Mouse (Mus musculus): ENCODE results near the gene Usp15.
"Not testable (repeated sequence)": the region's sequence is repeated elsewhere in the genome, so short reads cannot be mapped to it uniquely, and the experiment has no call there.

Usp15 gene

DNA sequence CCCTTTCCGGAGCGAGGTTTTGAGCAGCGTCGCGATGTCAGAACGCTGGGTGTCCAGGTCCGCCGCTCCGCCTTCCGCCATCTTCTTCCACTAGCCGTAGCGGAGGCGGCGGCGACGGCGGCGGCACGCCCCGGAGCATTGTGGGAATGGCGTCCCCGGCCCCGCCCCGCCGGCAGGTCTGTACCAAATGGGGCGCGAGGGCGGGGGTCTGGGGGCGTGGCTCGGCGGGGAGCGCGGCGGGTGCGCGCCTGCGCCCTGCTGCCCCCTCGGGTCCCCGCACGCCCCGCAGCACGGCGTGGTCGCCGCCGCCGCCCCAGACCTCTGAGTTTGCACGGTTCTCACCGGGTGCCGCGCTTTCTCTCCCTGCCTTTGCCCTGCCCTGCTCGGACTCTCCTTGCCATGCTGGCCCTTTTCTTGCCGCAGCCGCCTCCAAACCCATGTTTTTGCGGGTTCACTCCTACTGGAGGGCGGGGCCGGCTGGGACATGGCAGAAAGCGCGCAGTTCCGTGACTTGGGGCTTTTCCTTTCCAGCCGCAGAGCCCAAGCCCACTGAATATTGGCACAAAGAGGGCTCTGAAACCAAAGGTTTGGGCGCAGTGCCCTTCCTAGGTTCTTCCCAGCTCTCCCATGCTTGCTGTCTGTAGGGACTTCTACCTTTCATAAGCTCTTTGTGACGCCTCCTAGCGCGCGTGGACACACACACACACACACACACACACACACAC, at the start of gene Usp15:
Gene Usp15, minus strand, starts transcription at position 161 of the 725 bp plus-strand sequence.
- DNase-seq (ENCODE audit: low read depth, low spot score), result peak; percentile 83

DNA sequence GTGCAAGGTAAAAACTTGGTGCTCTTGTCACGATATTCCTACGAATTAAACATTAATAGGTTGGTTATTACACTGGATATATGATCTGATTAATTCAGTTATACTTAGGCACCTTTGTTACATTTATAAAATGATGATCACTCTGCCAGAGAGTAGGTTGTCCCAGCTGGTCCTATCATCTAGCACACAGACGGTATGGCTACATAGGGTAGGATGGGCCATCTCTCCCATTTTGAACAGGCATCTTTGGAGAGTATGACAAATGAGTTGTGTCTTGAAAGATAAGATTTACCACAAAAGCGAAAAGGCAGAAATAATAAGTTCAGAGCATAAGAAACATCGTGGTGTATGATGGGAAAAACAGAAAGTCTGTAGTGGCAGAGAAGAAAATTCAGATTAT, 32.6 kb upstream of the Usp15 start:
- no peak for DNase-seq (ENCODE audit: low read depth, low spot score)

DNA sequence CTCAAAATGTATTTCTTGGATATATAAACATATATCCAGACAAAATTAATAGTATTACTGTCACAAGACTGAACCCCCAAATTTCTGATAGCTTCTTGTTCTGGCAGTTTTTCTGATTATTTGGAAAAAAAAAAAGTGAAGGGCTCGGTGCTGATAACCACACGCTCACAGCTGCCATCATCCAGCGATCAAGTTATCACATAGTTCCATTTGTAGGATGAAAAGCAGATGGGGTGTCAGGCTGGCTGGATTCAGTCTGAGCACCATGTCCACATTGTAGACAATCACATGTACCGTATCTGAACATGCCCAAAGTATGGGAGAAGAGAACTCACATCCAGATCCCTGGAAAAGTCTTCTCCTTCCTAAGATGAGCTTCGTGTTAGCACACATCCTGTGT, 26.0 kb upstream of the Usp15 start:
- DNase-seq (ENCODE audit: low read depth, low spot score), result no peak

DNA sequence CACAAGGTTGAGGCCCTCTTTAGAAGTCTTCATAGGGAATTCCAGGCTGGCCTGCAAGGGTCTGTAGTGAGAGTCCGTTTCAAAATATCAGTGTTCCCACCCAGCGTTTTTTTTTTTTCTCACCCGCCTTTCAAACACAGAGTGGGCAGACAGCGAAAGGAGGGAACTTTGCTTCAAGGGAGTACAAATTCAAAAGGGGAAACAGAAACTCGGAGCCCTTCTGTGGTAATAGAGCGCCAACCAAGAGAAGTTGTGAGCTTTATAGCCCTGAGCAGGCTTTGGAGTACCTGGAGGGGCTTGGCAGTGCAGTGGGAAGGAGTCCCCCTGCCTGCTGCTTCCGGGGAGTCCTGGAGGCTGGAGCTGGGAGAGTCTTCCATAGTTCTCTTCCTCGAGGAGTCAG, 12.7 kb upstream of the Usp15 start:
- DNase-seq (ENCODE audit: low read depth, low spot score), result no peak

DNA sequence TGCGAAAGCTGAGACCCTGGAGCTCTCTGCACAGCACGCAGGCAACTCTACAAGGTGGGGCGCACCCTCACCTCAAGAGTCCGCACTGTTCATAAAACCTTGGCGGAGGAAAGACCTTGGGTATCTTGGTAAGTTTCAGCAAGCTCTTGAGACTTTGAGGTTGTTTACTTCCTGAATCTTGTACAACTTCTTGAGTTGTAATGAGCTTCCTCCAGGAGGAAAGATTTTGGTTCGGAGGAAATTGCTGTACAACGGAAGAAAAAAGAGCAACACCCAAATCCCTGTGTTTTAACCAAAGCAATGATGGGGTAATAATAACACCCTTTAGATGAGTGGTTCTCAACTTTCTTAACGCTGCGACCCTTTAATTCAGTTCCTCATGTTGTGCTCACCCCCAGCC, 11.5 kb upstream of the Usp15 start:
- no peak for DNase-seq (ENCODE audit: low read depth, low spot score)

DNA sequence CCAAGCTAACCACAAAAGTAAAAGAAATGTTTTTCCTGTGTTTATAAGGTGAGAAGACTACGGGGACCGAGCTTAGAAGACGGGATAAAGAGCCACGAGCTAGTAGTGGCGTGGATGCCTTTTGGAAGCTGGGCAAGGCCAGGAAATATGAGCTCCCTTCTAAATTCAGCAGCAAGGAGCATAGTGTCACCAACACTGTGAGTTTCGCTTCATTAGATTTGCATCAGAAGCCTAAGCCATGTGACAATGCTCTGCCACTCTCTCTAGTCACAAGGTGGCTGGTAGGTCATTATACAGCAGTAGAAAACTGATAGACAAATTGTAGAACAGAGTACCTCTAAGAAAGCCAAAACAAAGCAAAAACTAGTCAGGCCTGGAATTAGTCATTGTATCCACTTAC, 9.3 kb upstream of the Usp15 start:
- no peak for DNase-seq (ENCODE audit: low read depth, low spot score)

DNA sequence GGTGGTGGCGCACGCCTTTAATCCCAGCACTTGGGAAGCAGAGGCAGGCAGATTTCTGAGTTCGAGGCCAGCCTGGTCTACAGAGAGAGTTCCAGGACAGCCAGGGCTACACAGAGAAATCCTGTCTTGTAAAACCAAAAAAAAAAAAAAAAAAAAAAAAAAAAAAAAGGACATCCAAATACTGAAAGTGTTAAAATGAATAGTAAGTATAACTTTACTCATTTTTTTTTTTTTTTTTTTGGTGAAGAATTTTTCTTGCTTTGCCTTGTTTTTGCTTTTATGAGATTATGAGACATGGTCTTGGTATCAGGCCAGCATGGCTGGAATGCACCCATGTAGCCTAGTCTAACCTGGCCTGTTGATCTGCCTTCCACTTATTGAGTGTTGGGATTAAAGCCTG, 8.6 kb upstream of the Usp15 start:
- DNase-seq (ENCODE audit: low read depth, low spot score), result not testable (repeated sequence)

DNA sequence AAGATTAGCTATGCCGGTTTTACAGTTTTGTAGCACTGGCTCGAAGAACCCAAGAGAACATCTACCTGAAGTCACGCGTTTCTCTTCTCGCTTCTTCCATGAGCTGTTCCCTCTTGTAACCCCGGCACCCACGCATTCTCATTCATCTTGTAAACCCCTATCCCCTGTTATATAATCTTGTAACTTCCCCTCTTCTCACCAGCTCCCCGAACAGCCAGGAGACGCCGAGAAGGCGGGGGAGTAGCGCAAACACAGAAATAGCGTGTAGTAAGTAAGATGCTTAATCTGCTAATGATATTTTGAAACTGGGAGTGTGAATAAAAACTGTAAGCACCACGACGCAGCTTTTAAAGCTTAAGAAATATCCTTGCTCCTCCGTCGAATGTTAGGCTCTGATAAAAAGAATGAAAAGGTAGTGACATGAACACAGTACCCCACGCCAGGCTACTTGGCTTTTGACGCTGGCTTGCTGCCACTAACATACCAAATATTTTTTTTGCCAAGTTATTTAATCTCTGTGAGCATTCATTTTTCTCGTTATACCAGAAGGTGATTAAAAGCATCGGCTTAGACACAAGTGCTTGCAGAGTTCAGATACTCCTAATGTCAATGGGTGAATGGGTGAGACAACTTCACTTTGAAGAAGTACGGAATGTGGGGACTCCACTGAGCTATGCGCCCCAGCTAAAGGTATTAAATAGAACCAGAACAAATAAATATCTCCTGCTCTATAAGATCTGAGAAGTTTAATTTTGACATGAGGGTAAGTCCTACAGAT, 5.4 kb upstream of the Usp15 start:
- DNase-seq (ENCODE audit: low read depth, low spot score), result no peak

DNA sequence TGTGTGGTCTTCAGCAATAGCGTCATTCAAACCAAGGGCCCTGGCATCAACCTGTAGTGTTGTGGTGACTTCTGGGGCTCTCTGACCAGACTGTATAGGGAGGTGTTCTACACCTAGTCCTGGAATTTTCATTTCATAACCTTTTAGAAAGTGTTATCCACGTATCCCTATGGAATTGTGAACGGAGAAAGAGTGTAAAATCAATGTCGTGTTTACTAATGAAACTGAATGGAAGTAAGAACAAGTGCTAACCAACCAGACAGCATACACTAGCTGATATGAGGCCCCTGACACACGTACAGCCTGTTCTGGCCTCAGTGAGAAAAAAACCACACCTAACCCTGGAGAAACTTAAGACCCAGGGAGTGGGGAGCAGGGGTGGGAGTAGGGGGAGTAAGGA, 4.6 kb upstream of the Usp15 start:
- DNase-seq (ENCODE audit: low read depth, low spot score), result no peak

DNA sequence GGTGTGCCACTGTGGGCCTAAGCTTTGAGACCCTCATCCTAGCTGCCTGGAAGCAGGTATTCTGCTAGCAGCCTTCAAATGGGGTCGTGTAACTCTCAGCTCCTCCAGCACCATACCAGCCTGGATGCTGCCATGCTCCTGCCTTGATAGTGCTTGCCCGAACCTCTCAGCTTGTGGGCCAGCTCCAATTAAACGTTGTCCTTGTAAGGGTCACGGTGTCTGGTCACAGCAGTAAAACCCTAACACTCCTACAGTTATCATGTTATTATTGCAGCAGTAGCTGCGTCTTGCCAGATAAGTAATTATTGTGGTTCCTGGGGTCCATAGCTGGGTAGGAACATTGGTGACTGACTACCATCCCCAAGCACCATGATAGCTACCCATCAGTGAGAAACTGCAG, 4.2 kb upstream of the Usp15 start:
- DNase-seq (ENCODE audit: low read depth, low spot score), result no peak

DNA sequence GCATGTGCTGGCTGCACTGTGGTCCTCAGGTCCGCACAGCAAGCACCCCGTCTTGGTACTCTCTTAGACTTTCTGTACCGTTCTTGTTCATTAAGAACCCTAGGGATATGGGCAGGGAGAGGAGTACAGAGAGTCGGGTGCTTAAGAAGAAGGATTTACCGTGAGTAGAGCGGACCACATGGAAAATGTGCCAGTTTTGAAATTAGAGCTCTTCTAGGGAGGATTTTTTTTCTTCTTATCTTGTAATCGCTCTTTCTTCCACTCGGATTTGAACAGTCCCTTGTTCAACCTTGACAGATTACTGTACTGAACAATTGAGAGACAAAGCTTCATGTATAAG, 3.5 kb upstream of the Usp15 start:
- no peak for DNase-seq (ENCODE audit: low read depth, low spot score)

DNA sequence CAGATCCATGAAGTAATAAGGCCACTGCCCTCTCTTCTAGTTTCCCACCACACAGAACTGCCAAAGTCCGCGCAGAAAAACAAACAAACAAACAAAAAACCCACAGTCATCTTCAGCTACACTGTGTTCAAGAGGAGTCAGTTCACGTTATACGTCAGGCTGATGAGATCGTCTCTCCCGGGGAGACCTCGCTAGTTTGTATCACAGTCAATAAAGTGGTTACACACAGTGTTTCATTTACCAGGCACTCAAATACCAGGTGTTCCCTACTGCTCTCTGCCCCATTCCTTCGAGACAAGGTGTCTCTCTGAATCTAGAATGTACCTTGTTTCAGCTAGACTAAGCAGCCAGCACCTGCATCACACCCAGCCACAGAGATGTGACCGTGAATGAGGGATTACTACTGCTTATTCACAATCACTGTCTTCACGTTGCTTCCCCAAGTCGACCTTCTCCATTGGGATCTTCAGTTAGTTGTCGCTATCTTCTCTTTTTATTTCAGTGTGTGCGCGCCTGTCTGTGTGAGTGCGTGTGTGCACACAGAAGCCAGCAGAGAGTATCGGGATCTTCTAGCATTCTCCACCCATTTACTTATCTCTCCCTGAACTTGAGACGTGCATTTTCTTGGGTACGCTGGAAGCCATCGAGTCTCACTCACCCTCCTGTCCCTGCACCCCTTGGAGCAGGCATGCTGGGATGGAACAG, 3.0 kb upstream of the Usp15 start:
- no peak for DNase-seq (ENCODE audit: low read depth, low spot score)

DNA sequence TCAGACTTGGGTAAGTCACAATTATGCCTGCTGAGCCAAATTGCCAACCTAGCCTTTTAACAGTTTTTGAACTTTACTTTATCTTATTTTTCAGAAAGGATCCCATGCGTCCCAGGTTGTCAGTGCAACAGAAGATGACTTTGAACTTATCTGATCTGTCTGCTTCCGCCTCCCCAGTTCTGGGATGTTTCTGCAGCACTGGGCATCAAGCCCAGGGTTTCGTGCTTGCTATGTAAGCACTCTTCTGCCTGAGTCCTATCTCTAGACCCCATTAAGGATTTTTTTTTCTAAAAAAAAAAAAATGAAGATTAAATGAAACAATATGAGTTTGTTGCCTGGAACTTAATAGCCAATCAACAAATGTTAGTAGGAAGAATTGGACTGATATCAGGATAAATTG, 2.3 kb upstream of the Usp15 start:
- DNase-seq (ENCODE audit: low read depth, low spot score), result no peak

DNA sequence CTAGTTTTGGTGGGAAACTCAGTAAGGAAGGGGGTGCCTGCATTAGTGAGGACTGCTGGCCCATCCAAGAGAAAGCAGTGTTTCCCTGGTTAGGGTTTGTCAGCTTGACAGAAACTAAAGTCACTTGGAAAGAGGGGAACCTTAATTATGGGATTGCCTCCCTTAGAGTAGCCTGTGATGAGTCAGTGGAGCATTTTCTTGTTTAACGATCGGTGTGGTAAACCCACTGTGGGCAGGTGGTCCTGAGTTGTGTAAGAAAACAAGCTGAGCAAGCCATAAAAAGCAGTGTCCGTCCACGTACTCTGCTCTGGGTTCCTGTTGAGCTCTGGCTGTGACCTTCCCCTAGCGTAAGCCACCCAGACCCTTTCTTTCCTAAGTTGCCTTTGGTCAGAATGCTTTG, 1.4 kb upstream of the Usp15 start:
- DNase-seq (ENCODE audit: low read depth, low spot score), result no peak

DNA sequence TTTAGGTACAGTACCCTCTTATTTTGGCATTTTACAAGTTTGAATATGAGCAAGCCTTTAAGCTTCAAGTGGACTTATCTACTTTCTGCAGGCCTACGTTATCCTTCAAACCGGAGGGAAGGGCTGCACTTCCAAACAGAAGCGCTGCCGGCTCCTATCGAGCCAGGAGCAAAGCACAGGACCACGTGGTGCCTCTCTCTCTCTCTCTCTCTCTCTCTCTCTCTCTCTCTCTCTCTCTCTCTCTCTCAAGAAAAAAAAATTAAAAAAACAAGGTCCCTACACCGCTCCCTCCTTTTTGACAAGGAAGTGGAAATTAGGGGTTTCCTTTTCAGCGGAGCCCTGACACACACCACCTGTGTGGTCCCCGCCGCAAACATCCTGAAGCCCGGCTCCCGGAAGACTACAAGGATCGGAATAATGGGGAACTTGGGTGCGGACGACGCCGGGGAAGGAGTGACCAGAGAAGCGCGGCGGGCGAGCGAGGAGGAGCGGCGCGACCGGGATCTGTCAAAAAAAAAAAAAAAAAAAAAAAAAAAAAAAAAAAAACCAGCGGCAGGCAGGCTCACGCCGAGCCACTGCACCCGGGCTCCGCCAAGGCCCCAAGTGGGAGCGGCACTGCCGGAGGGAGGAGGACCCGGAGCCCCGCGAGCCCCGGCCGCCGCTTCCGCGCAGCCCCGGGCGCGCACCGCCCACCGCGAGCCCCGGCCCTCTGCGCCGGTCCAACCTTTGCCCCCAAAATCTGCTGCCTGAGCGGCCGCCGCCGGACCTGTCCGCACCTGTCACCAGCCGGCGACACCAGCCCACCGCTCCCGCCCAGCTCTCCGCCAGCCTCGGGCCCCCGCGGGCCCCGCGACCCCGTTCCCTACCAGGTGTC, 597 bp downstream of the Usp15 start:
- DNase-seq (ENCODE audit: low read depth, low spot score), result peak; percentile 45

DNA sequence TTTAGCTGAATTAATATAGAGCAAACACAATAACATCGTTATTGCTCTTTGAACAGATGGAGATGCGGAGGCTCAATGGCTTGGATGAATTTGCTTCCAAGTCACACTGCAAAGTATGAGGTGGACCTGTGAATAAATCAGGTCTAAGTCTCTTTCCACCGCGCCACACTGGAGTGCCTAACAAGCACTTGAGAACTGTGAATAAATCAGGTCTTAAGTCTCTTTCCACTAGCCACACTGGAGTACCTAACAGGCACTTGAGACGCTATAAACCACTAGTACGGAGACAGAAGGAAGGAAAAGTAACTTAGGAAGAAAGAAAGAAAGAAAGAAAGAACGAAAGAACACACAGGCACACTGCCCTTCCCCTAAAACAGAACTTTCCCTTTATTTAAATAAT, 1.3 kb downstream of the Usp15 start:
- DNase-seq (ENCODE audit: low read depth, low spot score), result no peak

DNA sequence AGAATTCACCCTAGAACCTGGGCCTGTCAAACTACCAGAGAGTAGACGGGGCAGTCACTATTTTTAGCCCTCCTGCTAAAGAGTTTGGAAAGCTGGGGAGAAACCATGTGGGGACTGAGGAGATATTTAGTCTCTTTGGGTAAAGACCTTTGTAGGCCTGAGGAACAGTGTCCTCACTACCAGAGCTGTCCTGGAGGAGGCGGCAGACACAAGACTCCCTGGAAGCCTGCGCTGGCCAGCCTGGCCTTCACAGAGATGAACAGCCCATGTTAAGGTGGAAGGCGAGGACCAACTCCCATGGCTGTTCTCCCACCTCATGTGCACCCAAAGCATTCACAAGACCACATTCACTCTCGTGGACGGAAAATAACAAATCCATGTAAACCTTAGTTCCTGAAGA, 5.8 kb downstream of the Usp15 start:
- no peak for DNase-seq (ENCODE audit: low read depth, low spot score)

DNA sequence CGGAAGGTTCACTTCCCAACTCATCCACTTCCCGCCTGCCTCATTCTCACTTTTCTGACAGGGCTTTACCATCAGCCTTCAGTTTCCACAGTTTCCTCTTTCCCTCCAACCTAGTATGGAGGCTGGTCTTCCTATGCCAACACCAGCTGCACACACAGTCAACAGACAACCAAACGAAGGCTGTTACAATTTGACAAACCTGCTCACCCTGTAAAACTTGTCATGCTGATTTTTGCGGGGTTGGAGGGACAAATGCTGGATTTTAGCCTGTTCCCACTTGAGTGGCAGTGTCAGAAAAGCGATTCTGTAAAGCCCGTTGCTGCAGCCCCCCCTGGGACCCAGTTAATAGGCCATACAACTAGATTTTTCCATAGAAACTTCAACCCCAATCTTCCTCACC, 9.5 kb downstream of the Usp15 start:
- no peak for DNase-seq (ENCODE audit: low read depth, low spot score)

DNA sequence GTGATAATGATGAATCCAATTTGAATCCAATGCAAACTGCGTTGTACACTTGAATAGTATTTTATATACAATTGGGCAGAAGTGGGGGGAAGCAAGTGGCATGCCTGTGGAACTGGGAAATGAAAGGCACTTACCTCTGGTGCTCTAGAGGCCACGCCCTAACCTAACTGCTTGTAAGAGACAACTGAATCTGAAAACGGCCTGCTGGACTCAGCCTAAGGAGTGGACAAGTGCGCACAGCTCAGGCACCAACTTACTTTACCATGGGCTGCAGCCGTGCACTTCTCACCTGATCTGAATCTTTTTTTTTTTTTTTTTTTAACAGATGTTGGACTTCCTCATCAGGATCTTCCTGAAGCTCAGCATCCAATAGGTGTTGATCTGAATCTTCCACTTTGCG, 10.9 kb downstream of the Usp15 start:
- DNase-seq (ENCODE audit: low read depth, low spot score), result no peak

DNA sequence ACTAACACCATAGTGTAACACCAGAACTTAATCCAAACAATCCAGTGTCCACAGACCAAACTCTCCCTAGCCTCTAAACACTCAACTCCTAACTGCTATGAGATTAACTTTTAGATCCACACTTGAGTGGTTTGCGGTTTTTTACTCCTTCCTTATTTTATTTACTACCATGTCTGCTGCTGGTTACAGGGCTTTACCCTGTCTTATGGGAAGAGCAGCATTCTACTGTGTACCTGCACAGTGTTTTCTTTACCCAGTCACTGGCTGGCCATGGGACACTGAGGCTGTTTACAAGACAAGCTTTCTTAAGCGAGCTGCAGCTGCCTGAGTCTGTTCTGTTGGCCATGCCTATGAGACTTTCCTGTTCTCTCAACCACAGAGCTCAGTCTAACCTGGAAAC, 13.1 kb downstream of the Usp15 start:
- no peak for DNase-seq (ENCODE audit: low read depth, low spot score)

DNA sequence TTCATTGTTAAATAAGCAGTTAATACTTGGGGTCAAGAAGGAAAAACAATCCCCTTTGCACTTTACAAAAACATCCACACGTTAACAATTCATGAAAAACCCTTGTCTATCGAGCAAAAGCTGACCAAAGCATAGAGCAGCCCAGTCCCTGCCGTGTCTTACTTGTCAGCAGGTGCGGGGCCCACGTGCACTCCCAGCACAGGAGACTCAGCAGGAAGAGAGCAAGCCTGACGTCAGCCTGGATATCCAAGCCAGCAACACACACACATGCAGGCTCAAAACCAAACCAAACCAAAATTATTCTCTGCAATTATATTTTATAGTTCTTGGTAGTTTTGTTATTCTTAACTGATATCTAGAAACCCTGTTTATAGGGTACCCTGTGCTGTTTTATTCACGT, 13.6 kb downstream of the Usp15 start:
- no peak for DNase-seq (ENCODE audit: low read depth, low spot score)

DNA sequence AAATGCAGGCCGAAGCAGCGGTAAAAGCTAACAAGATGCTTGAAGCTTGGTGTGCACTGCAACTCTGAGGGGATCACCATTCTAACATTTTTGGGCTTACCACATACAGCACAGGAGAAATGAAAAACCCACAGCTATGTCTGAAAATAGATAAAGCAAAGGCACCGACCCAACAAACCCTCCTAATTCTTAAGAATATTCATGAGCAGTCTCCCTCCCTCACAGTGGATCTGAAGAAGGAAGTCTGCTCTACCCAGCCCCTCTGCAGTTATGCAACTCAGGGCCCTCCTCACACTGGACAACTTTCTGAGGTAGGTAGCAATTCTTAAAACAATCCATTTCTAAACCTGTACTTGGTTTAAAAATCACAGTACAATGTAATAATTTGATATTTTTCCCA, 14.4 kb downstream of the Usp15 start:
- DNase-seq (ENCODE audit: low read depth, low spot score), result no peak
